Mouse (Mus musculus) heart, embryonic 11.5 days (tissue): ENCODE measurements around the gene Smim26. TPM values are rescaled to one million over a fixed set of nuclear protein-coding genes. Genes with fewer than 3 reads are reported as not detected.
A peak's percentile ranks its signal among the peaks of the same experiment; 100 is the strongest.

ENCODE experiments used
- ATAC-seq: fragments of 200-750 bp; cut with Nextera tagmentation; replicated peaks from 2 replicates; pipeline ENCODE4 v1.8.0; 2017; ENCODE audit warnings: moderate library complexity; ENCODE audit not compliant: insufficient number of reproducible peaks, low FRiP score, low TSS enrichment
- H3K27ac ChIP-seq: fragments of 300-500 bp; sonication (generic); 2 replicates; pipeline ENCODE4 v1.5.1; 2014; ENCODE audit warnings: mild to moderate bottlenecking, low read depth, low read length
- H3K27me3 ChIP-seq: fragments of 300-500 bp; sonication (generic); 2 replicates; pipeline ENCODE4 v1.6.1; 2014; ENCODE audit warnings: mild to moderate bottlenecking, low read length, mixed read lengths; ENCODE audit not compliant: control insufficient read depth, insufficient read depth
- H3K36me3 ChIP-seq: fragments of 300-500 bp; sonication (generic); 2 replicates; pipeline ENCODE4 v1.6.1; 2014; ENCODE audit warnings: mild to moderate bottlenecking, low read length, moderate library complexity, mixed read lengths; ENCODE audit not compliant: control insufficient read depth, insufficient read depth
- H3K4me1 ChIP-seq: fragments of 300-500 bp; sonication (generic); 2 replicates; pipeline ENCODE4 v1.6.1; 2014; ENCODE audit warnings: low read length; ENCODE audit not compliant: control insufficient read depth, insufficient read depth
- H3K4me2 ChIP-seq: fragments of 300-500 bp; sonication (generic); 2 replicates; pipeline ENCODE4 v1.6.1; 2014; ENCODE audit warnings: mild to moderate bottlenecking, moderate library complexity
- H3K4me3 ChIP-seq: fragments of 300-500 bp; sonication (generic); 2 replicates; pipeline ENCODE4 v1.5.1; 2014; ENCODE audit warnings: low read depth, low read length
- H3K9ac ChIP-seq: fragments of 300-500 bp; sonication (generic); 2 replicates; pipeline ENCODE4 v1.6.1; 2014; ENCODE audit warnings: mild to moderate bottlenecking, low read depth, low read length, moderate library complexity
- H3K9me3 ChIP-seq: fragments of 300-500 bp; sonication (generic); replicated peaks from 2 replicates; pipeline ENCODE4 v1.6.1; 2016; ENCODE audit warnings: low read length; ENCODE audit not compliant: control insufficient read depth
- WGBS: fragments of 180-500 bp; shearing (Covaris S2); extraction: QIAGEN DNeasy Blood & Tissue Kit; methylation state at CpG from one replicate; pipeline ENCODE4 v1.1.7; 2014; ENCODE audit not compliant: insufficient replicate concordance; 5-methylcytosine and 5-hydroxymethylcytosine counted together
- polyA plus RNA-seq: library from polyadenylated mRNA; unstranded; fragments of >200 nt; fragmentation: Nextera tagmentation; extraction: Ambion mirVana; gene quantifications from 2 replicates; pipeline ENCODE4 v1.2.1, GENCODE M21; 2014

Gene Smim26
- 48.5 and 55.0 TPM in 2 replicates for polyA plus RNA-seq

GRCm38 (mm10) chr2:144593951-144594651 is at the start of gene Smim26:
Smim26 (plus strand) TSS chr2:144594054.
- Histone ChIP-seq H3K4me2 (peak within 1 kb of the TSS; percentile 67), H3K9ac (peak within 1 kb of the TSS; percentile 82), H3K27me3 (no peaks in the 10 kb centered on the region), H3K4me1 (0 out of 2 replicates have a peak, but pooled peaks cover 3% of the 10 kb centered on the region), H3K4me3 (peak within 1 kb of the TSS; percentile 70), H3K27ac (0 out of 2 replicates have a peak within 1 kb of the TSS, but pooled peaks have one; percentile 35), H3K9me3 (no peaks in the 10 kb centered on the region), H3K36me3 (no peaks in the 10 kb centered on the region)
- ATAC-seq: peak; percentile 93
- 2% methylated on average over 31 of the region's 31 CpGs for WGBS

- H3K4me3 ChIP-seq: no peak overlapping the region
- H3K9ac ChIP-seq: no peak overlapping the region
- H3K9me3 ChIP-seq: no peaks in the 10 kb centered on the region
- 73% methylated on average over 6 of the region's 6 CpGs for WGBS
- H3K36me3 ChIP-seq: peaks cover 13% of the 10 kb centered on the region
- H3K27ac ChIP-seq: no peak overlapping the region
- H3K27me3 ChIP-seq: no peaks in the 10 kb centered on the region
- H3K4me1 ChIP-seq: no peaks in the 10 kb centered on the region
- H3K4me2 ChIP-seq: no peak overlapping the region
- no peak for ATAC-seq
Measured at GRCm38 (mm10) chr2:144544630-144545029, 49.2 kb upstream of the Smim26 start.

- H3K27me3 ChIP-seq: no peaks in the 10 kb centered on the region
- no peak overlapping the region for H3K4me3 ChIP-seq
- H3K4me1 ChIP-seq: no peaks in the 10 kb centered on the region
- no peak overlapping the region for H3K4me2 ChIP-seq
- H3K36me3 ChIP-seq: peaks cover 9% of the 10 kb centered on the region
- H3K9ac ChIP-seq: no peak overlapping the region
- no peak overlapping the region for H3K27ac ChIP-seq
- H3K9me3 ChIP-seq: no peaks in the 10 kb centered on the region
- no peak for ATAC-seq
- 84% methylated on average over 2 of the region's 2 CpGs for WGBS
Measured at GRCm38 (mm10) chr2:144545061-144545460, 48.8 kb upstream of the Smim26 start.

GRCm38 (mm10) chr2:144545481-144545880 is 48.4 kb upstream of the Smim26 start:
- Histone ChIP-seq H3K27ac (no peak overlapping the region), H3K4me1 (no peaks in the 10 kb centered on the region), H3K9me3 (no peaks in the 10 kb centered on the region), H3K27me3 (no peaks in the 10 kb centered on the region), H3K4me3 (no peak overlapping the region), H3K4me2 (no peak overlapping the region), H3K36me3 (peaks cover 8% of the 10 kb centered on the region), H3K9ac (no peak overlapping the region)
- 45% methylated on average over 1 of the region's 1 CpGs for WGBS
- no peak for ATAC-seq

- H3K36me3 ChIP-seq: peaks cover 8% of the 10 kb centered on the region
- H3K9me3 ChIP-seq: no peaks in the 10 kb centered on the region
- H3K9ac ChIP-seq: no peak overlapping the region
- H3K4me2 ChIP-seq: no peak overlapping the region
- 74% methylated on average over 4 of the region's 4 CpGs for WGBS
- H3K4me1 ChIP-seq: no peaks in the 10 kb centered on the region
- H3K27ac ChIP-seq: no peak overlapping the region
- no peak overlapping the region for H3K4me3 ChIP-seq
- no peak for ATAC-seq
- H3K27me3 ChIP-seq: no peaks in the 10 kb centered on the region
Measured at GRCm38 (mm10) chr2:144547559-144547958, 46.3 kb upstream of the Smim26 start.

GRCm38 (mm10) chr2:144550529-144550928 is 43.3 kb upstream of the Smim26 start, which contains the start of gene Rbbp9:
Rbbp9 (minus strand) TSS chr2:144550869.
- peak within 1 kb of the TSS; percentile 88 for H3K9ac ChIP-seq
- ATAC-seq: peak; percentile 88
- H3K4me1 ChIP-seq: peaks cover 2% of the 10 kb centered on the region; the same call in 1 of the 2 replicates
- H3K36me3 ChIP-seq: no peaks in the 10 kb centered on the region; the same call in 1 of the 2 replicates
- H3K9me3 ChIP-seq: no peaks in the 10 kb centered on the region
- WGBS: under 1% methylated on average over 17 of the region's 17 CpGs
- H3K4me3 ChIP-seq: peak within 1 kb of the TSS; percentile 74
- H3K27me3 ChIP-seq: no peaks in the 10 kb centered on the region
- H3K27ac ChIP-seq: no peak within 1 kb of the TSS; the same call in 1 of the 2 replicates
- peak within 1 kb of the TSS; percentile 66 for H3K4me2 ChIP-seq

- no peak for ATAC-seq
- Histone ChIP-seq H3K27ac (no peak overlapping the region), H3K4me2 (no peak overlapping the region), H3K4me1 (peaks cover 6% of the 10 kb centered on the region; the same call in 1 of the 2 replicates), H3K36me3 (no peaks in the 10 kb centered on the region), H3K27me3 (no peaks in the 10 kb centered on the region), H3K4me3 (no peak overlapping the region), H3K9ac (no peak overlapping the region), H3K9me3 (no peaks in the 10 kb centered on the region)
- WGBS: 89% methylated on average over 3 of the region's 3 CpGs
Measured at GRCm38 (mm10) chr2:144553905-144554304, 39.9 kb upstream of the Smim26 start.

- WGBS: 2% methylated on average over 14 of the region's 14 CpGs
- no peak for ATAC-seq
- no peaks in the 10 kb centered on the region; the same call in 1 of the 2 replicates for H3K36me3 ChIP-seq
- peak overlapping the region; percentile 87 for H3K9ac ChIP-seq
- H3K4me1 ChIP-seq: peaks cover 6% of the 10 kb centered on the region; the same call in 1 of the 2 replicates
- H3K4me3 ChIP-seq: peak overlapping the region; percentile 86
- H3K4me2 ChIP-seq: peak overlapping the region; percentile 69
- peak overlapping the region; percentile 95 for H3K27ac ChIP-seq
- H3K9me3 ChIP-seq: no peaks in the 10 kb centered on the region
- H3K27me3 ChIP-seq: no peaks in the 10 kb centered on the region
Measured at GRCm38 (mm10) chr2:144555286-144555819, 38.5 kb upstream of the Smim26 start.
